Mouse (Mus musculus) urinary bladder, postnatal 10 days (tissue): ENCODE measurements around the gene Rtkn2.

Experiments
- DNase-seq: peaks from one replicate; pipeline ENCODE4 v3.0.0; 2022; ENCODE audit warnings: low spot score

The Rtkn2 gene

GRCm38 (mm10) chr10:67979401-67980157, at the start of gene Rtkn2:
Rtkn2 (plus strand) TSS chr10:67979570.
- peak; percentile 42 for DNase-seq

- no peak for DNase-seq
Measured at GRCm38 (mm10) chr10:67931328-67931727, 48.0 kb upstream of the Rtkn2 start.

GRCm38 (mm10) chr10:67932780-67933179, 46.6 kb upstream of the Rtkn2 start:
- DNase-seq: no peak

GRCm38 (mm10) chr10:67936944-67937343, 42.4 kb upstream of the Rtkn2 start:
- DNase-seq: no peak

GRCm38 (mm10) chr10:67937775-67938174, 41.6 kb upstream of the Rtkn2 start:
- DNase-seq: no peak

GRCm38 (mm10) chr10:67939546-67939945, 39.8 kb upstream of the Rtkn2 start:
- DNase-seq: no peak

GRCm38 (mm10) chr10:67943513-67943912, 35.9 kb upstream of the Rtkn2 start:
- DNase-seq: no peak

- DNase-seq: no peak
Measured at GRCm38 (mm10) chr10:67950059-67950748, 29.2 kb upstream of the Rtkn2 start.

- no peak for DNase-seq
Measured at GRCm38 (mm10) chr10:67951690-67952089, 27.7 kb upstream of the Rtkn2 start.

- no peak for DNase-seq
Measured at GRCm38 (mm10) chr10:67955982-67956381, 23.4 kb upstream of the Rtkn2 start.

- no peak for DNase-seq
Measured at GRCm38 (mm10) chr10:67959982-67960381, 19.4 kb upstream of the Rtkn2 start.

- DNase-seq: no peak
Measured at GRCm38 (mm10) chr10:67962496-67962895, 16.9 kb upstream of the Rtkn2 start.

GRCm38 (mm10) chr10:67964060-67964459, 15.3 kb upstream of the Rtkn2 start:
- DNase-seq: no peak

- DNase-seq: no peak
Measured at GRCm38 (mm10) chr10:67965251-67965986, 14.0 kb upstream of the Rtkn2 start.

- no peak for DNase-seq
Measured at GRCm38 (mm10) chr10:67966102-67966501, 13.3 kb upstream of the Rtkn2 start.

GRCm38 (mm10) chr10:67966983-67967382, 12.4 kb upstream of the Rtkn2 start:
- DNase-seq: no peak

- DNase-seq: no peak
Measured at GRCm38 (mm10) chr10:67971166-67971796, 8.1 kb upstream of the Rtkn2 start.

GRCm38 (mm10) chr10:67977271-67977670, 2.1 kb upstream of the Rtkn2 start:
- DNase-seq: no peak

GRCm38 (mm10) chr10:67983776-67984175, 4.4 kb downstream of the Rtkn2 start:
- no peak for DNase-seq

- no peak for DNase-seq
Measured at GRCm38 (mm10) chr10:67984271-67984943, 5.0 kb downstream of the Rtkn2 start.

- no peak for DNase-seq
Measured at GRCm38 (mm10) chr10:67985100-67985499, 5.7 kb downstream of the Rtkn2 start.

- DNase-seq: no peak
Measured at GRCm38 (mm10) chr10:67995356-67995755, 16.0 kb downstream of the Rtkn2 start.
